In genomic region chr17:32312801-32313200, GRCm38 (mm10) we compare ENCODE assay signal across 12 mouse cellular contexts.
A peak's percentile ranks its signal among the peaks of the same experiment; 100 is the strongest.
DNase-seq lines count a peak whose midpoint lies in the region.
"Had no signal": no experiment of that assay in that cellular context is flagged by ENCODE, and none has a peak within 500 bp of the region (broad histone marks: within the 10 kb centered on the region; RNA-seq: fewer than 3 reads in every experiment).

No protein-coding gene starts in this region.

- DNase-seq in brain, adult 2 months (ENCODE audit: low read depth, low spot score) = peak; percentile 18
- peak; percentile 59 to 60 for DNase-seq in cerebellum, adult 18-20 months
- DNase-seq in cerebellum, adult 9-11 months = peak; percentile 46
- peak; percentile 52 to 60 for DNase-seq in cerebellum, postnatal 36 days
- no peak for DNase-seq in thymus, postnatal 25 days
- DNase-seq in frontal cortex, postnatal 36 days (ENCODE audit: low spot score in 2 of 2) = no peak
- DNase-seq: adrenal gland, adult 2 months; adrenal gland, postnatal 25 days; embryo, embryonic 11 days; gastrocnemius, postnatal 14 days; heart, postnatal 36 days; kidney, adult 8-10 months had no signal

Comparison
In these comparisons a context has a peak if more than half of its experiments do, and no peak if none do; other contexts are left out.
1. DNase-seq: peak in brain, adult 2 months (single experiment), cerebellum, adult 18-20 months (2 of 2), cerebellum, adult 9-11 months (single experiment) and cerebellum, postnatal 36 days (2 of 2); none in thymus, postnatal 25 days (single experiment) and frontal cortex, postnatal 36 days (0 of 2).